Comparison of ENCODE assay signal across 25 mouse cellular contexts in genomic region chr2:91934826-91935525, GRCm38 (mm10). TPM values are rescaled to one million over a fixed set of nuclear protein-coding genes. Genes with fewer than 3 reads are reported as not detected.
DNase-seq lines count a peak whose midpoint lies in the region; ATAC-seq and TF ChIP-seq lines count a peak whose summit lies in the region.
"Had no signal": no experiment of that assay in that cellular context is flagged by ENCODE, and none has a peak within 500 bp of the region (broad histone marks: within the 10 kb centered on the region; RNA-seq: fewer than 3 reads in every experiment).

No protein-coding gene starts in this region.

- no peak for DNase-seq in hindbrain, postnatal 0 days (ENCODE audit: low spot score)
- peak; percentile 3 for DNase-seq in right cerebral cortex, postnatal 4 days
- no peak for DNase-seq in right cerebral cortex, postnatal 14 days
- DNase-seq in cerebellum, postnatal 25 days, result peak; percentile 75 to 76
- no peak for DNase-seq in Muller cell, postnatal 12 days (ENCODE audit: inconsistent ontology term)
- DNase-seq in adrenal gland, postnatal 14 days, result no peak
- DNase-seq: heart, adult 11 months; kidney, adult 8-10 months; layer of hippocampus, postnatal 36 days; right cerebral cortex, adult 18-20 months; spleen, adult 18-20 months; thymus, adult 18-20 months had no signal

- peaks cover 47% of the 10 kb centered on the region for H3K4me1 ChIP-seq in hindbrain, embryonic 13.5 days (replicated peaks)
- peaks cover 8% of the 10 kb centered on the region; the same call in 1 of the 2 replicates for H3K4me1 ChIP-seq in hindbrain, postnatal 0 days (ENCODE audit: insufficient read depth, low read length)

- no peak overlapping the region for H3K27ac ChIP-seq in hindbrain, embryonic 13.5 days
- H3K27ac ChIP-seq in hindbrain, postnatal 0 days, result no peak overlapping the region
- H3K27ac ChIP-seq: heart, embryonic 15.5 days; liver, embryonic 14.5 days had no signal

- peaks cover 69% of the 10 kb centered on the region for H3K36me3 ChIP-seq in hindbrain, embryonic 13.5 days
- H3K36me3 ChIP-seq in hindbrain, postnatal 0 days (ENCODE audit: insufficient read depth, low read length), result peaks cover 33% of the 10 kb centered on the region

- 86% methylated on average over 9 of the region's 9 CpGs for WGBS in hindbrain, embryonic 13.5 days
- 74% methylated on average over 9 of the region's 9 CpGs for WGBS in hindbrain, postnatal 0 days

- ATAC-seq in hindbrain, embryonic 13.5 days (ENCODE audit: low FRiP score), result no peak
- ATAC-seq in hindbrain, postnatal 0 days, result no peak
- ATAC-seq: forebrain, embryonic 16.5 days; lung, postnatal 0 days; midbrain, embryonic 16.5 days had no signal

- no peaks in the 10 kb centered on the region for H3K27me3 ChIP-seq in hindbrain, embryonic 13.5 days
- H3K27me3 ChIP-seq in hindbrain, postnatal 0 days (ENCODE audit: insufficient read depth, low read length), result no peaks in the 10 kb centered on the region
- H3K27me3 ChIP-seq: heart, embryonic 15.5 days had no signal

- peak overlapping the region; percentile 13; the same call in 1 of the 2 replicates for H3K9ac ChIP-seq in hindbrain, embryonic 13.5 days
- H3K9ac ChIP-seq in hindbrain, postnatal 0 days (replicated peaks; ENCODE audit: low read length), result no peak overlapping the region
- H3K9ac ChIP-seq: heart, embryonic 15.5 days; liver, embryonic 14.5 days had no signal

- H3K4me3 ChIP-seq in hindbrain, embryonic 13.5 days, result no peak overlapping the region
- H3K4me3 ChIP-seq in hindbrain, postnatal 0 days (ENCODE audit: low read length), result no peak overlapping the region
- H3K4me3 ChIP-seq: heart, embryonic 15.5 days had no signal

- H3K4me2 ChIP-seq in hindbrain, embryonic 13.5 days, result no peak overlapping the region
- no peak overlapping the region for H3K4me2 ChIP-seq in hindbrain, postnatal 0 days (ENCODE audit: low read depth, low read length)
- H3K4me2 ChIP-seq: heart, embryonic 15.5 days had no signal

- H3K9me3 ChIP-seq in hindbrain, embryonic 13.5 days, result no peaks in the 10 kb centered on the region
- no peaks in the 10 kb centered on the region for H3K9me3 ChIP-seq in hindbrain, postnatal 0 days (ENCODE audit: low read length)
- H3K9me3 ChIP-seq: heart, embryonic 15.5 days had no signal

- no peak for TF ChIP-seq CTCF in hindbrain, postnatal 0 days (IDR thresholded peaks at IDR 0.05; ENCODE audit: low read depth)

RNA-seq across cellular contexts. Expression of gene Mdk, which starts 2.9 kb away (rescaled TPM):
- polyA plus RNA-seq in hindbrain, embryonic 13.5 days (2015; fragmentation: Nextera tagmentation; extraction: Ambion mirVana), result 313 and 316 TPM in 2 replicates
- total RNA-seq in hindbrain, postnatal 0 days (2014; rRNA removed), result 54.9 and 78.4 TPM in 2 replicates
- 167 and 171 TPM in 2 replicates for polyA plus RNA-seq in hindbrain, postnatal 0 days (2015; fragmentation: Nextera tagmentation; extraction: Ambion mirVana)
- total RNA-seq in adrenal gland, postnatal 14 days (2021), result 14.6 and 17.5 TPM in 2 replicates

RNA-seq across cellular contexts. Expression of gene Chrm4, which starts 7.9 kb away (rescaled TPM):
- 1.0 and 1.1 TPM in 2 replicates for polyA plus RNA-seq in hindbrain, embryonic 13.5 days (2015; fragmentation: Nextera tagmentation; extraction: Ambion mirVana)
- total RNA-seq in hindbrain, postnatal 0 days (2014; rRNA removed), result 3.3 and 4.4 TPM in 2 replicates
- 0.75 and 0.93 TPM in 2 replicates for polyA plus RNA-seq in hindbrain, postnatal 0 days (2015; fragmentation: Nextera tagmentation; extraction: Ambion mirVana)
- total RNA-seq in adrenal gland, postnatal 14 days (2021), result 1.2 and 1.5 TPM in 2 replicates
- total RNA-seq: gastrocnemius, adult 18-20 months; megakaryocyte, adult 5-6 weeks had no signal
- polyA plus RNA-seq: heart, embryonic 15.5 days; stomach, embryonic 14.5 days had no signal

RNA-seq across cellular contexts. Expression of gene Gm9821, which starts 10.5 kb away (rescaled TPM):
- polyA plus RNA-seq in hindbrain, embryonic 13.5 days (2015; fragmentation: Nextera tagmentation; extraction: Ambion mirVana), result 0.13 and 0.25 TPM in 2 replicates
- not detected in 2 replicates for total RNA-seq in hindbrain, postnatal 0 days (2014; rRNA removed)
- polyA plus RNA-seq in hindbrain, postnatal 0 days (2015; fragmentation: Nextera tagmentation; extraction: Ambion mirVana), result 0.08 TPM in 1 of 2 replicates, not detected in the other
- total RNA-seq in adrenal gland, postnatal 14 days (2021), result not detected in 2 replicates
- total RNA-seq: adrenal gland, postnatal 4 days; gastrocnemius, adult 18-20 months; layer of hippocampus, postnatal 36 days; left cerebral cortex, postnatal 36 days; megakaryocyte, adult 5-6 weeks had no signal
- polyA plus RNA-seq: embryonic facial prominence, embryonic 11.5 days; large intestine, adult 2 months; midbrain, embryonic 16.5 days had no signal

RNA-seq across cellular contexts. Expression of gene Dgkz, which starts 40.7 kb away (rescaled TPM):
- 25.0 and 26.0 TPM in 2 replicates for polyA plus RNA-seq in hindbrain, embryonic 13.5 days (2015; fragmentation: Nextera tagmentation; extraction: Ambion mirVana)
- 150 and 163 TPM in 2 replicates for total RNA-seq in hindbrain, postnatal 0 days (2014; rRNA removed)
- 40.7 and 41.2 TPM in 2 replicates for polyA plus RNA-seq in hindbrain, postnatal 0 days (2015; fragmentation: Nextera tagmentation; extraction: Ambion mirVana)
- total RNA-seq in adrenal gland, postnatal 14 days (2021), result 56.4 and 79.0 TPM in 2 replicates

Comparison
In these comparisons a context has a peak if more than half of its experiments do, and no peak if none do; other contexts are left out.
1. DNase-seq: peak in right cerebral cortex, postnatal 4 days (single experiment) and cerebellum, postnatal 25 days (2 of 2); none in hindbrain, postnatal 0 days (single experiment), right cerebral cortex, postnatal 14 days (single experiment), Muller cell, postnatal 12 days (single experiment) and adrenal gland, postnatal 14 days (single experiment).